In genomic region chr2:110085701-110086143, GRCm38 (mm10) we compare ENCODE assay signal across 12 mouse cellular contexts.
DNase-seq lines count a peak whose midpoint lies in the region; ATAC-seq and TF ChIP-seq lines count a peak whose summit lies in the region.
"Had no signal": no experiment of that assay in that cellular context is flagged by ENCODE, and none has a peak within 500 bp of the region (broad histone marks: within the 10 kb centered on the region; RNA-seq: fewer than 3 reads in every experiment).

No protein-coding gene starts in this region.

- ATAC-seq in kidney, embryonic 16.5 days (ENCODE audit: low FRiP score, low TSS enrichment): peak; percentile 86; the same call in 1 of the 2 replicates
- ATAC-seq: forebrain, embryonic 13.5 days; inflammation-experienced regulatory T-cells, adult 6 months had no signal

- no peaks in the 10 kb centered on the region for H3K36me3 ChIP-seq in kidney, embryonic 16.5 days (ENCODE audit: insufficient read depth, low read length)
- H3K36me3 ChIP-seq: liver, embryonic 15.5 days had no signal

- 49% methylated on average over 3 of the region's 3 CpGs for WGBS in kidney, embryonic 16.5 days

- H3K4me2 ChIP-seq in kidney, embryonic 16.5 days (replicated peaks; ENCODE audit: low read depth, low read length): no peak overlapping the region
- H3K4me2 ChIP-seq: forebrain, embryonic 13.5 days; liver, embryonic 15.5 days had no signal

- intact Hi-C loops in gastrocnemius, adult 2 months (cut with DNase I): no loop called here

- no peak overlapping the region for H3K4me3 ChIP-seq in gastrocnemius, adult 2 months
- H3K4me3 ChIP-seq in kidney, embryonic 16.5 days (ENCODE audit: low read length): no peak overlapping the region
- H3K4me3 ChIP-seq: forebrain, embryonic 13.5 days; liver, embryonic 15.5 days had no signal

- H3K9ac ChIP-seq in kidney, embryonic 16.5 days (replicated peaks; ENCODE audit: low read length): no peak overlapping the region
- H3K9ac ChIP-seq: forebrain, embryonic 13.5 days; liver, embryonic 15.5 days had no signal

- 0 out of 2 replicates have a peak, but pooled peaks cover 3% of the 10 kb centered on the region for H3K4me1 ChIP-seq in kidney, embryonic 16.5 days (ENCODE audit: insufficient read depth, low read length)
- H3K4me1 ChIP-seq: forebrain, embryonic 13.5 days; liver, embryonic 15.5 days had no signal

- no peaks in the 10 kb centered on the region for H3K27me3 ChIP-seq in kidney, embryonic 16.5 days (ENCODE audit: insufficient read depth, low read length)
- H3K27me3 ChIP-seq: liver, embryonic 15.5 days had no signal

- H3K9me3 ChIP-seq in kidney, embryonic 16.5 days (ENCODE audit: low read length): no peaks in the 10 kb centered on the region
- H3K9me3 ChIP-seq: forebrain, embryonic 13.5 days; liver, embryonic 15.5 days had no signal

- TF ChIP-seq CTCF in gastrocnemius, adult 2 months (IDR thresholded peaks at IDR 0.05): no peak

- peak overlapping the region; percentile 66 for H3K27ac ChIP-seq in gastrocnemius, adult 2 months
- H3K27ac ChIP-seq in kidney, embryonic 16.5 days (ENCODE audit: low read length): peak overlapping the region; percentile 62
- H3K27ac ChIP-seq: forebrain, embryonic 13.5 days; liver, embryonic 15.5 days had no signal

- peak; percentile 4 for DNase-seq in urinary bladder, postnatal 14 days (ENCODE audit: low spot score)
- DNase-seq in urinary bladder, adult 18-20 months (ENCODE audit: low spot score in 2 of 2): no peak
- peak; percentile 52 for DNase-seq in gastrocnemius, adult 2 months
- no peak for DNase-seq in thymus, postnatal 4 days
- no peak for DNase-seq in cerebellum, adult 8-10 months
- no peak for DNase-seq in spleen, adult 18-20 months
- DNase-seq: midbrain, embryonic 14.5 days; retina, postnatal 1 day had no signal

Comparison
In these comparisons a context has a peak if more than half of its experiments do, and no peak if none do; other contexts are left out.
1. DNase-seq: peak in urinary bladder, postnatal 14 days (single experiment) and gastrocnemius, adult 2 months (single experiment); none in urinary bladder, adult 18-20 months (0 of 2), thymus, postnatal 4 days (single experiment), cerebellum, adult 8-10 months (single experiment) and spleen, adult 18-20 months (0 of 2).